Mouse (Mus musculus) MEL (cell line): ENCODE measurements around the gene Speg. TPM values are rescaled to one million over a fixed set of nuclear protein-coding genes. Genes with fewer than 3 reads are reported as not detected.

Source experiments
- DNase-seq: peaks from one replicate; pipeline ENCODE4 v3.0.0; 2011; ENCODE audit warnings: low read depth, low spot score
- H3K27ac ChIP-seq: 2 replicates; pipeline ENCODE4 v1.5.1; 2012; ENCODE audit warnings: low read depth, mild to moderate bottlenecking, control low read depth, low read length, moderate library complexity; ENCODE audit not compliant: control insufficient read depth
- H3K27me3 ChIP-seq, 2 experiments: fragments of 150-350 bp in 1 of 2; sonication (generic) in 1 of 2; 2 replicates each; pipeline ENCODE4 v1.6.1; 2012; ENCODE audit warnings: low read length in 2 of 2, mild to moderate bottlenecking in 2 of 2, improper control_type of control experiment in 1 of 2, moderate library complexity in 1 of 2; ENCODE audit not compliant: insufficient read depth in 2 of 2, control insufficient read depth in 1 of 2
- H3K36me3 ChIP-seq, 2 experiments: 2 replicates each; pipeline ENCODE4 v1.6.1; 2012 to 2014; ENCODE audit warnings: low read length in 2 of 2, improper control_type of control experiment in 1 of 2, inconsistent platforms in 1 of 2, mild to moderate bottlenecking in 1 of 2; ENCODE audit not compliant: insufficient read depth in 2 of 2, control insufficient read depth in 1 of 2
- H3K4me1 ChIP-seq, 2 experiments: fragments of 150-350 bp in 1 of 2; sonication (generic) in 1 of 2; 2 replicates each; pipeline ENCODE4 v1.6.1; 2012; ENCODE audit warnings: low read length in 2 of 2, improper control_type of control experiment in 1 of 2, mild to moderate bottlenecking in 1 of 2; ENCODE audit not compliant: insufficient read depth in 2 of 2, control insufficient read depth in 1 of 2
- H3K4me3 ChIP-seq, 2 experiments: fragments of 150-350 bp in 1 of 2; sonication (generic) in 1 of 2; 2 replicates each; pipeline ENCODE4 v1.5.1; 2012; ENCODE audit warnings: low read depth in 2 of 2, low read length in 2 of 2, mild to moderate bottlenecking in 2 of 2, moderate library complexity in 2 of 2, control low read depth in 1 of 2, improper control_type of control experiment in 1 of 2; ENCODE audit not compliant: control insufficient read depth in 1 of 2, insufficient read depth in 1 of 2
- H3K79me2 ChIP-seq: 2 replicates; pipeline ENCODE4 v1.6.1; 2012; ENCODE audit warnings: mild to moderate bottlenecking, low read length, moderate library complexity; ENCODE audit not compliant: control insufficient read depth, poor library complexity, insufficient read depth
- H3K9ac ChIP-seq: 2 replicates; pipeline ENCODE4 v1.6.1; 2012; ENCODE audit warnings: low read depth, mild to moderate bottlenecking, control low read depth, low read length, moderate library complexity; ENCODE audit not compliant: control insufficient read depth, poor library complexity, severe bottlenecking
- H3K9me3 ChIP-seq: fragments of 150-350 bp; sonication (generic); replicated peaks from 2 replicates; pipeline ENCODE4 v1.6.1; 2012; ENCODE audit warnings: mild to moderate bottlenecking, low read length, improper control_type of control experiment, moderate library complexity; ENCODE audit not compliant: insufficient read depth
- BHLHE40 ChIP-seq: IDR thresholded peaks from 2 replicates; pipeline ENCODE4 v1.6.1; 2012; ENCODE audit warnings: low read depth, mild to moderate bottlenecking, inconsistent platforms, low read length, improper control_type of control experiment, borderline replicate concordance
- CHD1 ChIP-seq: IDR thresholded peaks from 2 replicates; pipeline ENCODE4 v1.6.1; 2012; ENCODE audit warnings: low read depth, mild to moderate bottlenecking, inconsistent platforms, low read length, improper control_type of control experiment
- CHD2 ChIP-seq: IDR thresholded peaks from 2 replicates; pipeline ENCODE4 v1.6.1; 2011; ENCODE audit warnings: low read length, improper control_type of control experiment
- ELF1 ChIP-seq: IDR thresholded peaks from 2 replicates; pipeline ENCODE4 v1.6.1; 2014; ENCODE audit warnings: low read depth, mild to moderate bottlenecking, inconsistent platforms, low read length, improper control_type of control experiment, moderate library complexity
- ETS1 ChIP-seq: IDR thresholded peaks from 2 replicates; pipeline ENCODE4 v1.6.1; 2012; ENCODE audit warnings: low read depth, mild to moderate bottlenecking, inconsistent platforms, low read length, improper control_type of control experiment, moderate library complexity
- GABPA ChIP-seq: IDR thresholded peaks from 2 replicates; pipeline ENCODE4 v1.6.1; 2012; ENCODE audit warnings: low read depth, mild to moderate bottlenecking, inconsistent platforms, low read length, improper control_type of control experiment, moderate library complexity
- HCFC1 ChIP-seq: IDR thresholded peaks from 2 replicates; pipeline ENCODE4 v1.6.1; 2012; ENCODE audit warnings: low read depth, mild to moderate bottlenecking, inconsistent platforms, low read length, improper control_type of control experiment, moderate library complexity
- JUND ChIP-seq: IDR thresholded peaks from 2 replicates; pipeline ENCODE4 v1.6.1; 2011; ENCODE audit warnings: low read depth, mild to moderate bottlenecking, improper control_type of control experiment, low read length
- KAT2A ChIP-seq: conservative IDR thresholded peaks from 2 replicates; pipeline ENCODE4 v1.6.1; 2012; ENCODE audit warnings: low read depth, low read length, improper control_type of control experiment, inconsistent platforms
- MAFK ChIP-seq: IDR thresholded peaks from 2 replicates; pipeline ENCODE4 v1.6.1; 2011; ENCODE audit warnings: low read depth, mild to moderate bottlenecking, low read length, improper control_type of control experiment, borderline replicate concordance
- MAX ChIP-seq: IDR thresholded peaks from 2 replicates; pipeline ENCODE4 v1.6.1; 2011; ENCODE audit warnings: low read length, improper control_type of control experiment
- MAZ ChIP-seq: IDR thresholded peaks from 2 replicates; pipeline ENCODE4 v1.6.1; 2012; ENCODE audit warnings: low read depth, mild to moderate bottlenecking, inconsistent platforms, low read length, improper control_type of control experiment
- MXI1 ChIP-seq: IDR thresholded peaks from 2 replicates; pipeline ENCODE4 v1.6.1; 2011; ENCODE audit warnings: mild to moderate bottlenecking, low read depth, low read length, improper control_type of control experiment
- MYC ChIP-seq: IDR thresholded peaks from 2 replicates; pipeline ENCODE4 v1.6.1; 2011; ENCODE audit warnings: low read depth, mild to moderate bottlenecking, low read length, improper control_type of control experiment, moderate library complexity
- NELFE ChIP-seq: IDR thresholded peaks from 2 replicates; pipeline ENCODE4 v1.6.1; 2011; ENCODE audit warnings: low read depth, low read length, improper control_type of control experiment
- NRF1 ChIP-seq: IDR thresholded peaks from 2 replicates; pipeline ENCODE4 v1.6.1; 2014; ENCODE audit warnings: low read depth, mild to moderate bottlenecking, inconsistent platforms, low read length, improper control_type of control experiment, moderate library complexity; ENCODE audit not compliant: poor library complexity, insufficient read depth, severe bottlenecking
- POLR2A ChIP-seq, 2 experiments: IDR thresholded peaks; 2 replicates each; pipeline ENCODE4 v1.6.1; 2011 to 2012; ENCODE audit warnings: low read length in 2 of 2, mild to moderate bottlenecking in 2 of 2, control low read depth in 1 of 2, improper control_type of control experiment in 1 of 2, low read depth in 1 of 2, moderate library complexity in 1 of 2; ENCODE audit not compliant: control insufficient read depth in 1 of 2, insufficient read depth in 1 of 2, poor library complexity in 1 of 2
- POLR2AphosphoS2 ChIP-seq: IDR thresholded peaks from 2 replicates; pipeline ENCODE4 v1.6.1; 2011; ENCODE audit warnings: low read length, improper control_type of control experiment
- POLR2AphosphoS5 ChIP-seq: IDR thresholded peaks from 2 replicates; pipeline ENCODE4 v1.6.1; 2012; ENCODE audit warnings: low read depth, borderline replicate concordance, mild to moderate bottlenecking, inconsistent platforms, low read length, moderate library complexity, mixed read lengths
- SIN3A ChIP-seq: IDR thresholded peaks from 2 replicates; pipeline ENCODE4 v1.6.1; 2012; ENCODE audit warnings: low read length, improper control_type of control experiment, inconsistent platforms
- SMC3 ChIP-seq: IDR thresholded peaks from 2 replicates; pipeline ENCODE4 v1.6.1; 2011; ENCODE audit warnings: low read depth, low read length, improper control_type of control experiment
- TBP ChIP-seq: IDR thresholded peaks from 2 replicates; pipeline ENCODE4 v1.8.0; 2011; ENCODE audit warnings: low read depth, low read length, improper control_type of control experiment
- TCF12 ChIP-seq: IDR thresholded peaks from 2 replicates; pipeline ENCODE4 v1.6.1; 2014; ENCODE audit warnings: low read depth, mild to moderate bottlenecking, inconsistent platforms, low read length, improper control_type of control experiment, moderate library complexity
- UBTF ChIP-seq: IDR thresholded peaks from 2 replicates; pipeline ENCODE4 v1.6.1; 2012; ENCODE audit warnings: low read depth, mild to moderate bottlenecking, inconsistent platforms, low read length, improper control_type of control experiment, moderate library complexity, borderline replicate concordance; ENCODE audit not compliant: insufficient read depth
- USF1 ChIP-seq: IDR thresholded peaks from 2 replicates; pipeline ENCODE4 v1.6.1; 2014; ENCODE audit warnings: low read depth, mild to moderate bottlenecking, inconsistent platforms, low read length, improper control_type of control experiment, moderate library complexity
- ZMIZ1 ChIP-seq: IDR thresholded peaks from 2 replicates; pipeline ENCODE4 v1.6.1; 2012; ENCODE audit warnings: low read depth, mild to moderate bottlenecking, inconsistent platforms, low read length, improper control_type of control experiment, moderate library complexity
- ZNF384 ChIP-seq: IDR thresholded peaks from 2 replicates; pipeline ENCODE4 v1.6.1; 2012; ENCODE audit warnings: low read depth, mild to moderate bottlenecking, inconsistent platforms, low read length, improper control_type of control experiment
- polyA plus RNA-seq, 2 experiments: library from polyadenylated mRNA; stranded (reverse) in 1 of 2; unstranded in 1 of 2; fragments of >175 nt in 1 of 2; fragments of >200 nt in 1 of 2; gene quantifications; 2 replicates each; pipeline versions ENCODE4 v1.2.1 to v1.2.4; 2012; ENCODE audit warnings: low replicate concordance in 2 of 2, low read depth in 1 of 2; ENCODE audit not compliant: insufficient read length in 2 of 2, insufficient read depth in 1 of 2, missing spikeins in 1 of 2
- total RNA-seq: library from RNA; depleted of rRNA; stranded (reverse); fragments of 300-350 nt; gene quantifications from 2 replicates; pipeline ENCODE4 v1.2.3, GENCODE M21; 2012

The Speg gene
- total and polyA plus RNA-seq, 3 experiments = 1.7 to 9.5 TPM; not detected in 1

GRCm38 (mm10) chr1:75435475-75436328, 60.6 kb downstream of the Speg start, which contains the start of gene Gmppa:
Gene Gmppa (plus strand): TSS chr1:75435930.
- no peaks in the 10 kb centered on the region; a peak in 3 of 4 replicates for H3K27me3 ChIP-seq
- TF ChIP-seq POLR2AphosphoS2 (peak; percentile 86), CHD1 (0 out of 2 replicates have a peak, but pooled peaks have one; percentile 18), NELFE (peak; percentile 68), NRF1 (no peak), BHLHE40 (no peak), SIN3A (peak; percentile 97), USF1 (0 out of 2 replicates have a peak, but pooled peaks have one; percentile 13), POLR2AphosphoS5 (0 out of 2 replicates have a peak, but pooled peaks have one; percentile 38), HCFC1 (peak; percentile 100), UBTF (no peak), SMC3 (no peak), MYC (peak; percentile 55; the same call in 1 of the 2 replicates), MAZ (peak; percentile 68; the same call in 1 of the 2 replicates), GABPA (no peak), JUND (no peak), MAFK (no peak), ZMIZ1 (peak; percentile 58; the same call in 1 of the 2 replicates), KAT2A (peak; percentile 92), MXI1 (peak; percentile 92), MAX (0 out of 2 replicates have a peak, but pooled peaks have one; percentile 42), TCF12 (peak; percentile 79), ZNF384 (no peak), CHD2 (peak; percentile 99), POLR2A (IDR thresholded peaks at IDR 0.05; ENCODE audit: control insufficient read depth in 1 of 2, insufficient read depth in 1 of 2, low read depth in 1 of 2, low read length in 2 of 2, poor library complexity in 1 of 2) (peak; percentile 66 to 95; a peak in 3 of 4 replicates), ELF1 (peak; percentile 100), TBP (peak; percentile 58), ETS1 (no peak)
- no peaks in the 10 kb centered on the region; the same call in 1 of the 2 replicates for H3K79me2 ChIP-seq
- H3K4me1 ChIP-seq = peaks cover 4 to 12% of the 10 kb centered on the region in 2 experiments; a peak in 3 of 4 replicates
- peak within 1 kb of the TSS; percentile 51 for H3K27ac ChIP-seq
- H3K4me3 ChIP-seq = peak within 1 kb of the TSS; percentile 59 to 87
- H3K36me3 ChIP-seq = peaks cover 0 to 5% of the 10 kb centered on the region in 2 experiments; a peak in 2 of 4 replicates
- peak; percentile 93 for DNase-seq
- H3K9me3 ChIP-seq = no peaks in the 10 kb centered on the region
- peak within 1 kb of the TSS; percentile 86 for H3K9ac ChIP-seq
